In the genomic region with DNA sequence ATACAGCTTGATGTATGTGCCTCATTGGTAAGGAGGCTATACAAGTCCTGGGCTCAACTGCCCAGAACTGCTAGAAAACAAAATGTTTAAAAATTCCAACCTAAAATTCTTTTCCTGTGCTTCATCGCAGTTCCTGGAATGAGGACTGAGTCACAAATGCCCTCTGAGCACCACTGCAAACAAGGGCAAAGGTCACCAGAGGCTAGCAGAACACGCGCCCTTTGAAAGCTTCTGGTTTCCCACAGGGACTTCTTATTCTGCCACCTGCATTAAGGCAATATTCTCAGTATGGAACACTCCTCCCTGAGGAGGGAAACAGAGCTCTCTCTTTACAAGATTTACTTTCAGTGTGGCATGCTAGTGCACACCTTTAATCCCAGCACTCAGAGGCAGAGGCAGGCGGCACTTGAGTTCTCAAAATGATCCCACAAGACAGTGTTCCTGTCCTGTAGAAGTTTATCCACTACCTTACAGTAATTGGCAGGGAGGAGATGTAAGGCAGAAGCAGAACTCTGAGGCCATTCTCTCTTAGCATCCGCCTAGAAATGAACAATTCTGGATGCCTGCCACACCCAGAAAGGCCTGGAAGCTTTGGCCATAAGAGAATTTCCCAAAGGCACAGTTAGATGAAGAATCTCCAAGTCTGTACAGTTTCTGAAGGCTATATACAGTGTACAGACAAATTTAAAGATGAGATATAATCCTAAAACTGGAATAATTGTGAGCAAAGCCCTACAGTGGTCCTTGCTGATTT, we compare ENCODE assay signal across 9 mouse cellular contexts. TPM values are rescaled to one million over a fixed set of nuclear protein-coding genes. Genes with fewer than 3 reads are reported as not detected.
A peak's percentile ranks its signal among the peaks of the same experiment; 100 is the strongest.
DNase-seq lines count a peak whose midpoint lies in the region; ATAC-seq and TF ChIP-seq lines count a peak whose summit lies in the region.
"Had no signal": no experiment of that assay in that cellular context is flagged by ENCODE, and none has a peak within 500 bp of the region (broad histone marks: within the 10 kb centered on the region; RNA-seq: fewer than 3 reads in every experiment).

No protein-coding gene starts in this region.

- no peak overlapping the region for H3K9ac ChIP-seq in liver, embryonic 16.5 days (ENCODE audit: low read depth, low read length)
- H3K9ac ChIP-seq in liver, embryonic 11.5 days (ENCODE audit: low read depth, low read length), result no peak overlapping the region
- H3K9ac ChIP-seq in heart, embryonic 13.5 days, result no peak overlapping the region
- no peak overlapping the region for H3K9ac ChIP-seq in limb, embryonic 15.5 days

- no peak for DNase-seq in gastrocnemius, adult 2 months
- DNase-seq in gastrocnemius, postnatal 25 days, result no peak
- no peak for DNase-seq in liver, embryonic 11.5 days (ENCODE audit: low spot score)
- DNase-seq in MN1 (ENCODE audit: low spot score), result no peak
- DNase-seq: cerebellum, adult 2 months had no signal

- no peaks in the 10 kb centered on the region for H3K9me3 ChIP-seq in liver, embryonic 16.5 days (replicated peaks; ENCODE audit: control insufficient read depth, low read length)
- no peaks in the 10 kb centered on the region for H3K9me3 ChIP-seq in liver, embryonic 11.5 days (ENCODE audit: control insufficient read depth, low read length)
- H3K9me3 ChIP-seq in heart, embryonic 13.5 days, result no peaks in the 10 kb centered on the region
- H3K9me3 ChIP-seq in limb, embryonic 15.5 days, result no peaks in the 10 kb centered on the region

- WGBS in liver, embryonic 16.5 days (ENCODE audit: insufficient replicate concordance), result 59% methylated on average over 5 of the region's 5 CpGs
- 59% methylated on average over 5 of the region's 5 CpGs for WGBS in liver, embryonic 11.5 days
- WGBS in heart, embryonic 13.5 days, result 62% methylated on average over 5 of the region's 5 CpGs
- 38% methylated on average over 5 of the region's 5 CpGs for WGBS in limb, embryonic 15.5 days

- H3K4me1 ChIP-seq in liver, embryonic 16.5 days (ENCODE audit: control insufficient read depth, low read depth, low read length), result no peaks in the 10 kb centered on the region; the same call in 1 of the 2 replicates
- H3K4me1 ChIP-seq in liver, embryonic 11.5 days (replicated peaks; ENCODE audit: control insufficient read depth, insufficient read depth, low read length), result no peaks in the 10 kb centered on the region
- H3K4me1 ChIP-seq in heart, embryonic 13.5 days, result peaks cover 67% of the 10 kb centered on the region
- H3K4me1 ChIP-seq in limb, embryonic 15.5 days, result peaks cover 34% of the 10 kb centered on the region

- H3K27ac ChIP-seq in gastrocnemius, adult 2 months, result peak overlapping the region; percentile 52
- no peak overlapping the region; the same call in 1 of the 2 replicates for H3K27ac ChIP-seq in liver, embryonic 16.5 days (ENCODE audit: low read length)
- H3K27ac ChIP-seq in liver, embryonic 11.5 days (ENCODE audit: low read depth, low read length), result no peak overlapping the region
- peak overlapping the region; percentile 18 for H3K27ac ChIP-seq in heart, embryonic 13.5 days (replicated peaks)
- H3K27ac ChIP-seq in limb, embryonic 15.5 days, result peak overlapping the region; percentile 33

- H3K27me3 ChIP-seq in liver, embryonic 16.5 days (ENCODE audit: control insufficient read depth, insufficient read depth, low read depth, low read length), result no peaks in the 10 kb centered on the region
- H3K27me3 ChIP-seq in liver, embryonic 11.5 days (replicated peaks; ENCODE audit: control insufficient read depth, insufficient read depth, low read length), result no peaks in the 10 kb centered on the region
- no peaks in the 10 kb centered on the region for H3K27me3 ChIP-seq in heart, embryonic 13.5 days (replicated peaks)
- H3K27me3 ChIP-seq in limb, embryonic 15.5 days, result no peaks in the 10 kb centered on the region

- ATAC-seq in liver, embryonic 16.5 days (ENCODE audit: low read depth), result peak; percentile 55; the same call in 1 of the 2 replicates
- no peak for ATAC-seq in liver, embryonic 11.5 days (replicated peaks; ENCODE audit: low FRiP score)
- ATAC-seq in heart, embryonic 13.5 days (ENCODE audit: extremely low read depth, insufficient number of reproducible peaks, low FRiP score, low TSS enrichment), result no peak
- no peak for ATAC-seq in limb, embryonic 15.5 days (ENCODE audit: insufficient number of reproducible peaks, low FRiP score, low TSS enrichment, low read depth)
- ATAC-seq in monocyte, adult 5-6 weeks (replicated peaks; ENCODE audit: insufficient number of reproducible peaks, low FRiP score, low TSS enrichment, poor library complexity, severe bottlenecking), result no peak

- no peak overlapping the region for H3K4me3 ChIP-seq in gastrocnemius, adult 2 months
- H3K4me3 ChIP-seq in liver, embryonic 16.5 days (ENCODE audit: low read depth, low read length), result no peak overlapping the region
- no peak overlapping the region for H3K4me3 ChIP-seq in liver, embryonic 11.5 days (ENCODE audit: low read depth, low read length)
- no peak overlapping the region for H3K4me3 ChIP-seq in heart, embryonic 13.5 days
- H3K4me3 ChIP-seq in limb, embryonic 15.5 days, result no peak overlapping the region

- no peak for TF ChIP-seq CTCF in gastrocnemius, adult 2 months (IDR thresholded peaks at IDR 0.05)

- intact Hi-C loops in gastrocnemius, adult 2 months (cut with DNase I), result no loop called here

- no peaks in the 10 kb centered on the region for H3K36me3 ChIP-seq in liver, embryonic 16.5 days (ENCODE audit: control insufficient read depth, insufficient read depth)
- H3K36me3 ChIP-seq in liver, embryonic 11.5 days (ENCODE audit: control insufficient read depth, insufficient read depth, low read length), result no peaks in the 10 kb centered on the region
- peaks cover 47% of the 10 kb centered on the region for H3K36me3 ChIP-seq in heart, embryonic 13.5 days
- H3K36me3 ChIP-seq in limb, embryonic 15.5 days, result peaks cover 7% of the 10 kb centered on the region

- no peak overlapping the region for H3K4me2 ChIP-seq in liver, embryonic 16.5 days (ENCODE audit: low read depth, low read length)
- no peak overlapping the region for H3K4me2 ChIP-seq in liver, embryonic 11.5 days
- H3K4me2 ChIP-seq in heart, embryonic 13.5 days, result no peak overlapping the region
- H3K4me2 ChIP-seq in limb, embryonic 15.5 days, result no peak overlapping the region

RNA-seq across cellular contexts. Expression of a gene that starts 56.1 kb away (rescaled TPM):
- total RNA-seq in gastrocnemius, adult 2 months (2021), result 100 to 1,000 TPM; 112 to 141 TPM
- 100 to 1,000 TPM; 126 to 130 TPM for total RNA-seq in gastrocnemius, postnatal 25 days (2021)
- 16.9 and 18.6 TPM in 2 replicates for polyA plus RNA-seq in liver, embryonic 16.5 days (2015; fragmentation: Nextera tagmentation; extraction: Ambion mirVana)
- 43.7 and 45.8 TPM in 2 replicates for polyA plus RNA-seq in liver, embryonic 11.5 days (2014; fragmentation: Nextera tagmentation; extraction: Ambion mirVana)
- polyA plus RNA-seq in heart, embryonic 13.5 days (2015; fragmentation: Nextera tagmentation; extraction: Ambion mirVana), result 145 and 155 TPM in 2 replicates
- polyA plus RNA-seq in limb, embryonic 15.5 days (2015; fragmentation: Nextera tagmentation; extraction: Ambion mirVana), result 102 and 110 TPM in 2 replicates
- total RNA-seq in monocyte, adult 5-6 weeks (2017), result 99.6 to 222 TPM (median 123 TPM) in 3 replicates

Comparison
In these comparisons a context has a peak if more than half of its experiments do, and no peak if none do; other contexts are left out.
1. H3K27ac ChIP-seq: peak in gastrocnemius, adult 2 months (single experiment), heart, embryonic 13.5 days (single experiment) and limb, embryonic 15.5 days (single experiment); none in liver, embryonic 16.5 days (single experiment) and liver, embryonic 11.5 days (single experiment).